Mouse (Mus musculus): ENCODE results near the gene Armc5. TPM values are rescaled to one million over a fixed set of nuclear protein-coding genes. Genes with fewer than 3 reads are reported as not detected.
A peak's percentile ranks its signal among the peaks of the same experiment; 100 is the strongest.

Gene Armc5
- 15.3 and 18.1 TPM in 2 replicates for total RNA-seq (2014; fragmentation: Nextera tagmentation)
- 9.2 and 9.8 TPM in 2 replicates for total RNA-seq (2017)

DNA sequence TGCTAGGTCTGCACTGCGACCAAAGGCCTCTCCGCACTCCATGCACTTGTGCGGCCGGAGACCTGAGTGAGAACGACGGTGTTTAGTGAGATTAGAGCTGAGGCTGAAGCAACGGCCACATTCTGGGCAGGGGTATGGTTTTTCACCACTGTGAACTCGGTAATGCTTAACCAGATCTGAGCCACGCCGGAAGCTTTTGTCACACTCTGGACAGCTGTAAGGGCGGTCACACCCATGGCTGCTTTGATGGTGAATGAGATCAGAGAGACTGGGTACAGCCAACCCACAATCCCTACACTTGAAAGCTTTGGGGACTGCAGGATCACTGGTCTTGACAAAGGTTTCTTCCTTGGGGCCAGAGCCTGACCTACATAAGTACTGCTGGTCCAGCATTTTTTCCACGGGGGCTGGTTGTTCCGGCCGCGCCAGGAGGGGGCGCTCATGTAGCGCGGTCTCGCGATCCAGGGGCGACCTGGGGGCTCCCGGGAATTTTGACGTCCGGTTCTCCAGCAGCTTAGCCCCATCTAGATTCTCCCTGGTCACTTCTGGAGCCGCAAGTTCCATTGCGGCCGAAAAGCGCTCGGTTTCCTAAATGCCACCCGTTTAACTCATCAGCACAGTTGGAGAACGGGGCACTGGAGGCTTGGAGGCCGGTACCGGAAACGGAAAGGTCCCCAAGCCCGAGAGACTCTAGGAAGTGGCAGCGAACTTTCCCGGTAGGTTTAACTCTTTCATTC is at the start of gene Armc5:
Armc5 (plus strand) TSS at position 487 of the 737 bp plus-strand sequence.
- peak; percentile 31 for ATAC-seq (replicated peaks; ENCODE audit: low FRiP score, low TSS enrichment, poor library complexity, severe bottlenecking)

DNA sequence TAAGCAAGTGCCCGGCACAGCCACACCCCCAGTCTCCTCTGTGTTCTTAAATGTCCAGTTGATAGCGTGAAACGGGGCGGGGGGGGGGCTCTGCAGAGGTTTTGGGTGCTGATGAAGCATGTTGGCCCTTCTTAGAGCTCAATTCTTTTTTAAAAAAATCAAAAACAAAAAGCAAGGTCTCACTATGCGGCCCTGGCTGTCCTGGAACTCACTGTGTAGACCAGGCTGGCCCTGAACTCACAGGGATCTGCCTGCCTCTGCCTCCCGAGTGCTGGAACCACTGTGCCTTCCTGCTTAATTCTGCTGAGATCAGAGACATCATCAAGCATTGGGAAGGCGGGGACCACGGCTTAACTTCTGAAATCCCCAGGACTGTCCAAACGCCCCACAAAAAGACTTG is 35.5 kb upstream of the Armc5 start:
- no peak for ATAC-seq (replicated peaks; ENCODE audit: low FRiP score, low TSS enrichment, poor library complexity, severe bottlenecking)

DNA sequence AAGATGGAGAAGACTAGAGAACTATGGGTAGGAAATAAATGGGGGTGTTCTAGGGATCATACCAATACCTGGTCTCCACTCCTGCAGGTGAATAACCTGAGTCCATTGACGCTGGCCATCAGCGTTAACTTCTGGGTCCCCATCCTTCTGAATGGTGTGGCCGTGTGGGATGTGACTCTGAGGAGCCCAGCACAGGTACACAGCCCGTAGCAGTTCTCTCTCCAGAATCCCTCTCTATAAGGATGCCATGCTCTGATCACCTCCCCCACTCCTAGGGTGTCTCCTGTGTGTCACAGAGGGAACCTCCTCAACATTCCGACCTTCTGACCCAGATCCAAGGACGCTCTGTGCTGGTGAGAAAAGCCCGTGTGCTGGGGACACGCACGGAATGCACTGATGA is 34.1 kb upstream of the Armc5 start:
- no peak for ATAC-seq (replicated peaks; ENCODE audit: low FRiP score, low TSS enrichment, poor library complexity, severe bottlenecking)

DNA sequence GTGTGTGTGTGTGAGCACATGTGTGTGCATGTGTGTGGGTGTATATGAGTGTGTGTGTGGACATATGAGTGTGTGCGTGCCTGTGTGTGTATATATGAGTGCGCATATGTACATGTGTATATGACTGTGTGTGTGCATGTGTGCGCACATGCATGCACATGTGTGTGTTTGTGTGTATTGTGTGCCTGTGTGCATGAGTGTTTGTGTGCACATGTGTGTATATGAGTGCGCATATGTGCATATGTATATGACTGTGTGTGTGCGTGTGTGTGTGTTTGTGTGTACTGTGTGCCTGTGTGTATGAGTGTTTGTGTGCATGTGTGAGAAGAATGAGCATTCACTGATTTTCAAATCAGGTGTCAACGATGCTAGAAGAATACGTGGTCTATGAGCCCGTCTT is 33.0 kb upstream of the Armc5 start:
- no peak for ATAC-seq (replicated peaks; ENCODE audit: low FRiP score, low TSS enrichment, poor library complexity, severe bottlenecking)

DNA sequence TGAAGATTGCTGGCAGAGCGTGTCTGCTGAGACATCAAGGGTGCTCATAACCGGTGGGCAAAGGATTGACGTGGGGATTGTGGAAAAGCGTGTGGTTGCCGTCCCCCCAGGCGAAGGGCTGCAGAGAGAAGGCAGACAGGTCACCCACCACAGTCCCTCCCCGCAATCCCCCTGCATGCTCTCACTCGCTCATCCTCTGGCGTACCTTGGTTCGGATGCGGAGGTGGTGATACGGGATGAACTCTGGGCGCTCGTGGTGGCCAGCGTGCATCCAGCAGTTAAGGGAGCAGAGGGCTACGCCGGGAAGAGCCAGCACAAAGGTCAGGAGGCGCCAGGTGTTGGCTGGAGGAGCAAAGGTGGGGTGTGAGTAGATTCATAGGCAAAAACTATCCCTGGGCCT is 31.4 kb upstream of the Armc5 start:
- ATAC-seq (replicated peaks; ENCODE audit: low FRiP score, low TSS enrichment, poor library complexity, severe bottlenecking) = no peak

DNA sequence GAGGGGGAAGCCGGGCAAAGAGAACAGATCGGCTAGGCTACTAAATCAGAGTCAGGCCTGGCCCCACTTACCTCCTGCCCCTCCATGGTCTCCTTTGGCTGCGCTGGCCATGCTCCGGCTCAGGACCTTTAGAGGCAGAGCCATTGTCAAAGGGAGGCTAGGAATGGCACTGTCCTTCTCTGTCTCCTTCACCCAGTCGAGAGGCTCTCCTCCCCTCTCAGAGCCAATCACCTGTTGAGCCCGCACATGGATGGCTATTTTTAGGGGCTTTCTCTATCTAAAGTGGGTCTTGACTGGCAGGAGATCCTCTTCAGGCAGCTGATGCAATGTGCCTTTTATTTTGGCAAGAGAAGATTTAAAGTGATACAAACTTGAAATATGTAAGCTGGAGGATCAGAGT is 31.0 kb upstream of the Armc5 start, which contains the start of gene Cox6a2:
Cox6a2 (minus strand) TSS at position 236 of the 400 bp plus-strand sequence.
- ATAC-seq (replicated peaks; ENCODE audit: low FRiP score, low TSS enrichment, poor library complexity, severe bottlenecking) = no peak

DNA sequence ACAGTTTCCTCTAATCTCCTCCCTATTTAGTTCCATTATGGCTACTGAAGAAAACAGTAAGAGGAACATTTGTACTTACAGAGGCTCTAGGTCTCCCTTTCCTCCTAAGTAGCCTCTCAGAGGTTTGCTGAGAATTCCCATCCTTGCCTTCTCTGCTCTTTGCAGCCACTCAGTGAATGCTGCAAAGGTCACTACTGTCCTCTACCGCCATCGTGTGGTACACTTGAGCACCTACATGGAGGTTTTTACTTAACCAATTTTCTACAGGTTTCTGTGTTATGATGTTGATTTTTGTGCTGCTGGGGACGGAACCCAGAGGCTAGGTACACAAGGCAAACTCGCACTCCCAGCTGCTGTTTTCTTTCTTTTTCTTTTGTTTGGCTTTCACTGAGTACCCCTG is 29.0 kb upstream of the Armc5 start:
- peak; percentile 52; the same call in 1 of the 2 replicates for ATAC-seq (replicated peaks; ENCODE audit: low FRiP score, low TSS enrichment, poor library complexity, severe bottlenecking)

DNA sequence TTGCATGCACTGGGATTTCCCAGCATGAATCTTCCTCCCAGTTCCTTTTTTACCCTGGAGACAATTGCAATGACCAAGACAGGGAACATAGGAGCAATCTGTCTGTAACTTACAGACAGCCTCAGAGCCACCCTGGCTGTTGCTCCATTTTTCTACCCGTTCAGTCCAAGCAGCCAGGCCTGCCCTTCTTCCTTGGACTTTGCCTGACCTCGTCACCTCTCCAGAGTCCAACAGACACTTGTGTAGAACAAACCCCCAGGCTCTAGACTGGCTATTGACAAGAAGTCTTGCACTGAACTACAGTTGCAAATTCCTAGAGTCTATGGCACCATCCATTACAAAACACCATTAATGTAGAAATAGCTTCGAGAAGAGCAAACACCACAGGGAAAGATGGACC is 27.3 kb upstream of the Armc5 start:
- no peak for ATAC-seq (replicated peaks; ENCODE audit: low FRiP score, low TSS enrichment, poor library complexity, severe bottlenecking)

DNA sequence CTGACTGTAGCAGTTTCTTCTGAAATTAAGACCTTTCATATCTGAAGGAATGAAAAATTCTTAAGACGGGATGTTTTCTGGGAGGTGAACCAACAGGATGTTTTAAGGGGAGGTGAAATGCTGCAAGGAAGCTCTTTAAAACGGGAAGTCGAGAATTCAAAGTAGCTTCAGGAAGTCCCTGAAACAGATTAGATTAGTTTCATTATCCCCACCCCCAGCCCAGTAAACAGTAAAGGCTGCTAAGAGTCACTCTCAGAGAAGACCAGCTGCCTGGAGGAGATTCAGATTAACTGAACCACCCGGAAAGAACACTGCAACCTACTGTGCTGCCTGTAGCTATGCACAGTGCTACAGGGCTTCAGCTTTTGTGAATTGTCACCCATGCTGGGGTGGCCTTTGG is 17.2 kb upstream of the Armc5 start:
- no peak for ATAC-seq (replicated peaks; ENCODE audit: low FRiP score, low TSS enrichment, poor library complexity, severe bottlenecking)

DNA sequence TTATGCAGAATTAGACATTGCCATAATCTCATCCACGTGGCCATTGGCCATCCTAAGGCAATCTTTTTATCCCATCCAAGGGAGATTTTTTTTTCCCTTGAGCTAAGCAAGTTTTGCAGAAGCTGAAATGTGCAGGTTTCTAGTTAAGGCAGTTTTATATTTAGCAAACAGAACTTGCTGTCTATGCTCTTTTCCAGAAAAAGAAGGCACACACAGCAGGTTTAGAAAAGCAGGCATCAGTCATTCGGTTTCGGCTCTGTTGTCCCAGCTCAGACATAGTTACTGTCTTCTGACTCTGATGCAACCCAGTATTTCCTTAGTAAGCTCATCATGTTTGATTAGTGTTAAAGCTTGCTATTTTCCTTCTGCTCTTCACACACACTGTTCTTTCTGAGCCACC is 16.2 kb upstream of the Armc5 start:
- no peak for ATAC-seq (replicated peaks; ENCODE audit: low FRiP score, low TSS enrichment, poor library complexity, severe bottlenecking)

DNA sequence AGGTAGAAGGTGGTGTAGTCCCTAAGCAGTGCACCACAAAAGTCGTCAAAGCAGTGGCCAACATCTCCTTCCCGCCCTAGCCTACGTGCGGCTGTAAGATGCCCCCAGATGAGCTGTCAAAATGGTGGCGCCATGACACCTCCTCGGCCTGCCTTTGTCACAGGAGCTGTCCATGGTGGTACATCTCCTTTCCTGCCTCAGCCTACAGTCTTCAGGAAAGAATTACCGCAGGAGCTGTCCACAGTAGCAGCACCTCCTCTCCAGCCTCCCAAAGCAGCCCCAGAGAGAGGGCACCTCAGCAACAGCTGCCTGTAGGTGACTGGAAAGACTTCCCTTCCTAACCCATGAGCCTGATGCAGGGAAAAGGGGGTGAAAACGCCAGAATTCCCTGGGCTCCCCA is 5.4 kb upstream of the Armc5 start:
- peak; percentile 69; the same call in 1 of the 2 replicates for ATAC-seq (replicated peaks; ENCODE audit: low FRiP score, low TSS enrichment, poor library complexity, severe bottlenecking)

DNA sequence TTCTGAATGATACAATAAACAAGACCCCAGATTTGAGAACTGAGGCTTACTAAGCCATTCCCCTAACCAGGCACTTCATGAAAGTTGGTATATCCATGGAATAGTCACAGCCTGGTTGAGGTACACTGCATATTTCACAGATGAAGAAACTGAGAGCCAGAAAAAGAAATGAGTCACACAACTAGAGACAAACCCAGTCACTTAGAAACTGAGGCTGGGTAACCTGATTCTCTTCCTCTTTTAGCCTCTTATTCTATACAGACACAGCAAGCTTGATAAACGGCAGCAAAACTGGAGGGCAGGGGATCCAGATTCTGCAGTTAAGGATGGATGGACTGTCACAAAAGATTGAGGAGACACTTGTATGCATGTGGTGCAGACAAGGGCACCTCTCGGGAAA is 2.3 kb upstream of the Armc5 start:
- ATAC-seq (replicated peaks; ENCODE audit: low FRiP score, low TSS enrichment, poor library complexity, severe bottlenecking) = no peak

DNA sequence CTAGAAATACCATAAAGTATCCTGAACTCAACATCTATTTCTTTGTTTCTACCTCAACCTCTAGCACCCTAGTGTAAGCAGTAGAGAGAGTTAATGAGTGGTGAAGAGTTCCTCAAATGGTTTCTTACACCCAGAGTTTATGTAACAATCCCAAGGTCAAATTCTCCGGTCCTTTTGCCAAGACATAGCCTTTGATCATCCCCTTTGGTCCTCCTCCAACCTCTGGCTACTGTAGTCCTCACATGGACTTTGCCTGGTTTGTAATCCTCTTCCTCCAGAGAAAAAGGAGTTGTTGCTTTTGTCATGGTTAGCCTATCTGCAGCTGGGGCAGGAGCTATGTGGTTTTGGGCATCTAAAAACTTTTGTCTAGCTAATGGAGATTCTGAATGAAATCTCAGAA is 1.7 kb upstream of the Armc5 start:
- no peak for ATAC-seq (replicated peaks; ENCODE audit: low FRiP score, low TSS enrichment, poor library complexity, severe bottlenecking)

DNA sequence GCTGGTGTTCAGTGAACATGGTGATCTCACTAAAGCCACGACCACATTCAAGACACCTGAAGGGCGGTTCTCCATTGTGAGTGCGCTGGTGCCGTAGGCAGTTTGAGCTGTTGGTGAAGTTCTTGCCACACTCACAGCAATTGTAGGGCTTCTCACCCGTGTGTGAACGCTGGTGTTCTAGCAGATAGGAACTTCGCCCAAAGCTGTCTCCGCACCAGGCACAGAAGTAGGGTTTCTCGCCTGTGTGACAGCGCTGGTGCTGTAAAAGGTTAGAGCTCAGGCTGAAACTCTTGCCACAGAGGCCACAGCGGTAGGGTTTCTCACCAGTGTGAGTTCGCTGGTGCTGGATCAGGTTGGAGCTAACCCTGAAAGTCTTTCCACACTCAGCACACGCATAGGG is 716 bp upstream of the Armc5 start:
- no peak for ATAC-seq (replicated peaks; ENCODE audit: low FRiP score, low TSS enrichment, poor library complexity, severe bottlenecking)

DNA sequence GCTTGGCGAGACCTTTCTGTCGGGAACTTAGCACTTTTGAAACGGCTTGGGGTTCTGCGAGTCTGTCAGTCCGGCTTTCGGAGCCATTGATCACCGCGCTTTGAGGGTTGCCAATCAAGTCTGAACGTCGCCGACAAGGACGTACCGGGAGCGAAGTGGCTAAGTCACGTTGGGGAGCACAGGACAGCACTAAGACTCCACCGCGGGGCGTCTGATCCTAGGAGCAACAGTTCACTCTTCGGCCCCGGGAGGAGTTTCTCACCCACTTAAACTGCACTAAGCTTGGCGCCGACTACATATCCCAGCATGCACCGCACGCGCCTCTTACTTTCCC is 418 bp downstream of the Armc5 start:
- no peak for ATAC-seq (replicated peaks; ENCODE audit: low FRiP score, low TSS enrichment, poor library complexity, severe bottlenecking)

DNA sequence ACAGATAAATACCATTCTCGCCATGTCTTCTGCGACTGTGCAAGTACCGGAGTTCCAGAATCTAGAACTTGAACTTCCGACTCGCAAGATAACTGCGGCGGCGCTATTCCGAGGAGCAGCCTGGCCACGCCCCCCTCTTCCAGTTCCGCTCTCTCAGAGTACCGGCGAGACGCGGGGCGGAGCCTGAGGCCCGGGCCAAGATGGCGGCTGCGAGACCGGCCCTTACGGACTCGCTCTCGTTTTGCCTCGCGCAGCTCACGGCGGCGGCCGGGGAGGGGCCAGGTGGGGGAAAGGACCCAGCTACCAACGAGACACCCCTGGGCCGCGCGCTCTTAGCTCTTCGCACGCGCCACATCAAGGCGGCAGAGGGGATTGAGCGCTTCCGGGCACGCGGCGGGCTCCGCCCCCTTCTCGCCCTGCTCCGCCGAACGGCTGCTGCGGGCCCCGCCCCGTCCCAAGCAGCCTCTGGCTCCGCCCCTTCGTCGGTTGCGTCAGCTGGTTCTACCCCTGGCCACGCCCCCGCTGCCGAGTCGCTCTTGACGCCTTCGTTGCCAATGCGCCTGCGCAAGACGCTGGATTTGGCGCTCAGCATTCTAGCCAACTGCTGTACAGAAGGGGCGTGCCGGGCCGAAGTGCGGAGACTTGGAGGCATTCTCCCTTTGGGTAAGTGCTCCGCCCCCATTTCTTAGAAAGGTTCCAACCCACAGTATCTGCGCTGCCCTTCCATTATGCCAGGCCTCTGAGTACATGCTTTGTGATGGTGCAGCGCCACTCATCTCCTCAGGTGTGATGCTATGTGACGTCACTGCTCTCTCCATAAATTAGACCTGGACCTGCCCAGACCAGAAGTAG is 1.0 kb downstream of the Armc5 start, which contains the start of gene 9130023H24Rik:
9130023H24Rik (minus strand) TSS at position 105 of the 852 bp plus-strand sequence.
- peak; percentile 86 for ATAC-seq (replicated peaks; ENCODE audit: low FRiP score, low TSS enrichment, poor library complexity, severe bottlenecking)

DNA sequence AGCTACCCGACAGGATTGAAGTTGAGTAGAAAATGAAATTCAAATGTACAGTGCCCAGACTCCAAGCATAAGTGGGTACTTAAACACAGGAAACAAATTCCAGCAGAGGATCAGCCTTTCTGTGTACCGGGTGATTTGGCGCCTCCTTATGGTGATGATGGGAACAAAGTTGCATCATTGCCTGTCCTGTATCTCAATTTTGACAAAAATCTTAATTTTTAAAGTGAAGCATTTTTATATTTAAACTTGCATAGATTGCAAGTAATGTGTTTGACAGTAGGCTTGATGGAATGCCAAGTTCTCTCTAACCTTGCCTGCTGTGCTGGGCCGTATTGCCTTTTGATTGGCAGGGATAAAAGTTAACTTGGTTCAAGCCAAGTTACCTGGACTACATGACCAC is 1.8 kb downstream of the Armc5 start:
- no peak for ATAC-seq (replicated peaks; ENCODE audit: low FRiP score, low TSS enrichment, poor library complexity, severe bottlenecking)

DNA sequence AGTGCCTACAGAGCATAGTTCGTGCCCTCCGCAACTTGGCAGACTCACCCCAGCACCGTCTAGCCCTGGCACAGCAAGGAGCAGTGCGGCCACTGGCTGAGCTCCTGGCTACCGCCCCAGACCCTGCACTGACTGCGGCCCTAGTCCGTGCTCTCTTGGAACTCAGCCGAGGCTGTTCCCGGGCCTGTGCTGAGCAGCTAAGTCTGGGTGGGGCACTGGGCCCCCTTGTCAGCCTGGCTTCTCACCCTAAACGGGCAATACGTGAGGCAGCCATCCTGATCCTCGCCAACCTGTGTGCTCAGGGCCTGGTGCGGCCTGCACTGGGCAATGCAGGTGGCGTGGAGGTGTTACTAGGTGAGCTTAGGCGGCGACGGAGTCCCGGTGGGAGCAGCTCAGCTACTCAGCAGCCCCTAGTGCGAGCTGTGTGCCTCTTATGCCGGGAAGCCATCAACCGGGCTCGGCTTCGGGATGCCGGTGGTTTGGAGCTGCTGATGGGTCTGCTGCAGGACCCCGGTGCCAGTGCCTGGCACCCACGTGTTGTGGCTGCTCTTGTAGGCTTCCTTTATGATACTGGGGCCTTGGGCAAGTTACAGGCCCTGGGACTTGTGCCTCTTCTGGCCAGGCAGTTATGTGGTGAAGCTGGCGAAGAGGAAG is 3.1 kb downstream of the Armc5 start:
- ATAC-seq (replicated peaks; ENCODE audit: low FRiP score, low TSS enrichment, poor library complexity, severe bottlenecking) = no peak

DNA sequence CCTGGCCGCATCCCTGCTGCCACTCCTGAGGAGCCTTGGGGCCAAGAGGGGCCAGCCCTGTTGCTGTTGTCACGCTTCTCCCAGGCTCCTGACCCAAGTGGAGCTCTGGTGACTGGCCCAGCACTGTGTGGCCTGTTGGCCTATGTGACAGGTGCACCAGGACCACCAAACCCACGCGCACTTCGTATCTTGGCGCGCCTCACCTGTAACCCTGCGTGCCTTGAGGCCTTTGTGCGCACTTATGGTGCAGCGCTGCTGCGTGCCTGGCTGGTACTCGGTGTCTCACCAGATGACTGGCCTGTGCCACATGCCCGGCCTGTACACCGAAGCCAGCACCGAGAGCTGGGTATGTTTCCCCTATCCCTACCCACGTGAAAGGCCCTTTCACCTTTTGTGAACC is 5.2 kb downstream of the Armc5 start:
- ATAC-seq (replicated peaks; ENCODE audit: low FRiP score, low TSS enrichment, poor library complexity, severe bottlenecking) = no peak

DNA sequence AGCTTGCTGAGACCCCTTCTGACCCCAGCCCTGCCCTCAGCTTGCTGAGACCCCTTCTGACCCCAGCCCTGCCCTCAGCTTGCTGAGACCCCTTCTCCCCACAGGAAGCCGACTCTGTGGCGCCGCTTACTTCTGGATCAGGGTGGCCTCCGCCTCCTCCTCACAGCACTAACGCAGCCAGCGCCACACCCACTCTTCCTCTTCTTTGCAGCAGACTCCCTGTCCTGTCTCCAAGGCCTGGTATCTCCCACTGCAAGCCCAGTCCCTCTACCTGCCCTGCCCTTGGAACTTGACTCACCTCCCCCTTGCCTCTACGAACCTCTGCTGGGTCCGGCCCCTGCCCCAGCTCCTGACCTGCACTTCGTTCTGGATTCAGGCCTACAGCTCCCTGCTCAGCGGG is 6.8 kb downstream of the Armc5 start:
- no peak for ATAC-seq (replicated peaks; ENCODE audit: low FRiP score, low TSS enrichment, poor library complexity, severe bottlenecking)
